Mouse (Mus musculus) urinary bladder, postnatal 4 days (tissue): ENCODE data around the gene Gfod1.

ENCODE experiments used
- DNase-seq, 2 experiments: peaks; one replicate each; pipeline ENCODE4 v3.0.0; 2021 to 2022; ENCODE audit warnings: low spot score in 2 of 2

The Gfod1 gene

GRCm38 (mm10) chr13:43299171-43299570 lies 4.8 kb downstream of the Gfod1 start:
- no peak for DNase-seq

- no peak for DNase-seq
Measured at GRCm38 (mm10) chr13:43297526-43297925, 6.4 kb downstream of the Gfod1 start.

- DNase-seq = no peak
Measured at GRCm38 (mm10) chr13:43296140-43296805, 7.7 kb downstream of the Gfod1 start.

GRCm38 (mm10) chr13:43295684-43296083 lies 8.3 kb downstream of the Gfod1 start:
- DNase-seq = no peak

GRCm38 (mm10) chr13:43294957-43295590 lies 8.9 kb downstream of the Gfod1 start:
- no peak for DNase-seq

- no peak for DNase-seq
Measured at GRCm38 (mm10) chr13:43292892-43293291, 11.1 kb downstream of the Gfod1 start.

DNA sequence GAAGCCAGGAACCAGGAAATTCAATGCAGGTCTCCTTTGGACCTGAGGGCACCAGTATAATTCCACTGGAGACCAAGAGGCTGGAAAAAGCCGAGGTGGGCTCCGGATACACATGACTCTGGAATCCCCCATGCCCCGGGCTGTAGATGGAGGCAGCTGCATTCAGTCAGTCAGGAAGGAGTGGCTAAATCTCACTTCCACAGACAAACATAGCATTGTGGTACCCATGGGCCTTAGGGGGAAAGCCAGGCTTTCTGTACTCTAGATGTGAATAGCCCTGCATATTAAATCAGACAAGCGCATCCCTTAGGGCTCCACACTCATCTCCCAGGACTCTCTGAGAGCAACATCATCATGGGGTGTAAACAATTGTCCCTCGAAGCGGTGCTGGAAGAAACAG lies 14.9 kb downstream of the Gfod1 start:
- DNase-seq = no peak

DNA sequence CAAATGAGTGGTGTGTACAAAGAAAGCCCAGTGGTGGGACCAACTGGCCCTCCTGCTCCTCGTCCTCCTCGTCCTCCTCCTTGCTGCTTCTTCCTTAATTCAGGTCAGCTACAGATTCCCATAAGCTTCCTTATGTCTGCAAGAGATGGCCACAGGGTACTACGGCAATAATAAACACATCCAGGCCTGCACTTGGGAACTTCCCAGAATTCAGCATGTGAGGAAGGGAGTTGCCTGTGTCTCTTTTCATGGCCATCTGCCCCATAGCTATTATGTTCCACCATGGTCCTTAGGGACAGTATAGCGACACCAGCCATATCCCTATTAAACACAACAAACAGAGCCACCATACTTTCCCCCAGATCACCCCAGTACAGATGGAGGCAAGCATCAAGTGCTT lies 15.5 kb downstream of the Gfod1 start:
- no peak for DNase-seq

GRCm38 (mm10) chr13:43288026-43288425 lies 15.9 kb downstream of the Gfod1 start:
- DNase-seq = no peak

- no peak for DNase-seq
Measured at GRCm38 (mm10) chr13:43286836-43287235, 17.1 kb downstream of the Gfod1 start.

GRCm38 (mm10) chr13:43284711-43285151 lies 19.2 kb downstream of the Gfod1 start:
- no peak for DNase-seq

DNA sequence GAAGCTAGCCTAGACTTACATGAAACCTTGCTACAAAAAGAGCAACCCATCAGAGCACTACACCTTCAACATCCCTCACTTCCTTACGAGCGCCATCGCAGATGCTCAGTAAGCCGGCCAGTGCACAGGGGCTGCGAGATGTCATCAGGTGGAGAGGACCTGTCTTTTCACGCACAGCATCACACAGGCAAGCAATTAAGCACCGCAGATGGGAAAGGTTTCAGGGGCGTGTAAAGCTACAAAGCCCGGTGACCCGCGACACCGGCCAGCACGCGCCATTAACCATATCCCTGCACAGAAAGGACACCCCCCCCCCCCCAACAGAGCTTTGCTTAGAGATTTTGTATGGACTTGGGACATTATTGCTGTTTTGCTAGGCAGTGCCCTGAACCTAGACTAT lies 30.1 kb downstream of the Gfod1 start:
- no peak for DNase-seq

DNA sequence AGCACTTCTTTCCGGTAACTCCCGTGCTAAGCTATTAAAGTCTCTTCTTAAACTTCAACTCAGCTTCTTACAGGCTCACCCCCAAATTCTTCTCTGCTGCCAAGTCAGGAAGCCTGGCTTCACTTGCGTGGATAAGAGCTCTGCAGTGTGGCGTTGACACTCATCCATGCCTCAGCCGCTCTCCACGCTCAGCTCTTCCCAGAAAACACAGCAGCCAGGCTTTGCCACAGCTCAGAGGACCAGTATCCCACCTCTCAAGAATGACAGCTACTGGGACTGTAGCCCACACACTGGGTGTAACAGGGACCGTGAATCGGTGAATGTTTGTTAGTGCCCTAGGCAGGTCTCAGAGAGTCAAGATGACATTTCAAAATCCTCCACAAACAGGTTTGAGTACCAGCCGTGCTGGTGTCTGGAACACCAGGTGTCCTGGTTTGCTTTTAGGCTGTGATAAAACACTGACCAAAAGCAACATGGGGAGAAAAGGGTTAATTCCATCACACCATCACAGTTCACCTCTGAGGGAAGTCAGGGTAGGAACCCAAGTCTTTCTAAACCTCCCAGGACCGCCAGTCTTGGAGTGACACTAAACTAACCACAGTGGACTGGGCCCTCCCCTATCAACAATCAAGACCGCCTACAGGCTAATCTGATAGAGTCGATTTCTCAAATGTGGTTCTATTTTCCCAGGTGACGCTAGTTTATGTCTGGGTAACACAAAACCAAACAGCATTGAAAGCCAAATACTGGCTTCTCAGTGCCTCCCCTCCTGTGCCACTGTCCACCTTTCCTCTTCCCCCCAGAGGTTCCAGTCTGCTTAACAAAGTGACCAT lies 31.5 kb downstream of the Gfod1 start:
- DNase-seq = no peak

DNA sequence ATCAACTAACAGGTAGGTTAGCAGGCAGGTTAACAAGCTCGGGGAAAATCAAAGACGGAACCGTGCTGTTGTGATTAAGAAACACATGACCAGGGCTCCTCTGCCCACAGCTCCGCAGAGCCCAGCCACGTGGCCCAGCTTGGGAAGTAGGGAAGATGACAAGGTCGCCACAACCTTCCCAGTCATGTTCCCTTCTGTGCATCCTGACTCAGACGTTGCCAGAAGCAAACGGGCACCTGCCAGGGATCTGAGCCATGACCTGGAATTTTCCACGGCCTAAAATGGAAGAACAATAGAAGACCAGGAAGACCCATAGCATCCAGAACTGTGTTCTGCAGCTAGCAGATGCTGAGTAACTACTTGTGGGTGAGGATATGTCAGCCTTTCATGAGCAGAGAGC lies 32.5 kb downstream of the Gfod1 start:
- no peak for DNase-seq

- DNase-seq = no peak
Measured at GRCm38 (mm10) chr13:43270220-43270597, 33.8 kb downstream of the Gfod1 start.

DNA sequence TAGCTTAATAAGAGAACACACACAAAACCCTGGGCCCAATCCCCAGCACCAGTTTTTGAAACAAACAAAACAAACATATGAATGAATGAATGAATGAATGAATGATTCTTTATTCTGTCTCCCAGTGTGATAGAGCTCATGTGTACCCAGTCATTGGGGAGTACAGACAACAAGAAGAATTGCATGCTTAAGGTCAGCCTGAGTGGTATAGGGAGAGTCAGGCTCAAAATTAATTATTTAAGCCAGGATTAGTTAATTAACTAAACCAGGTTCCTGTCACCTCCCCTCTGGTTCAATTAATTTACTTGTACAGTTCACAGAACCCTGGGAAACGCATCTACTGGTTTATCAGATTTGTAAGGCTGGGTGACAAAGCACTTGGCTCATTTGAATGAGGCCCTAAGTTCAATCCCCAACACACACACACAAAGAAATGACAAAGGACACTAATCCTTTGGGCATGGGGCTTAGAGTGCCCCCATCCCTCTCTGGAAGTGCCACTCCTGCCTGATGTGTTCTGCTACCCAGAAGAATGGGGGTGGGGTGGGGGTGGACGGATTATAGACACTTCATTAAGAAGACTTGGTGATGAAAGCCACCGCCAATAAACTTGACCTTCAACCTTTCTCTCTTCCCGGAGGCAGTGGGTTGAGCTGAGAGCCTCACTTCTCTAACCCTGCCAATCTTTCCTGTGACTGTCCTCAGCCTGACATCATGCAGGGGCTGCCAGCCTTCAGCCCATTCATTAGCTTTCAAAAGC lies 34.3 kb downstream of the Gfod1 start:
- DNase-seq = no peak

DNA sequence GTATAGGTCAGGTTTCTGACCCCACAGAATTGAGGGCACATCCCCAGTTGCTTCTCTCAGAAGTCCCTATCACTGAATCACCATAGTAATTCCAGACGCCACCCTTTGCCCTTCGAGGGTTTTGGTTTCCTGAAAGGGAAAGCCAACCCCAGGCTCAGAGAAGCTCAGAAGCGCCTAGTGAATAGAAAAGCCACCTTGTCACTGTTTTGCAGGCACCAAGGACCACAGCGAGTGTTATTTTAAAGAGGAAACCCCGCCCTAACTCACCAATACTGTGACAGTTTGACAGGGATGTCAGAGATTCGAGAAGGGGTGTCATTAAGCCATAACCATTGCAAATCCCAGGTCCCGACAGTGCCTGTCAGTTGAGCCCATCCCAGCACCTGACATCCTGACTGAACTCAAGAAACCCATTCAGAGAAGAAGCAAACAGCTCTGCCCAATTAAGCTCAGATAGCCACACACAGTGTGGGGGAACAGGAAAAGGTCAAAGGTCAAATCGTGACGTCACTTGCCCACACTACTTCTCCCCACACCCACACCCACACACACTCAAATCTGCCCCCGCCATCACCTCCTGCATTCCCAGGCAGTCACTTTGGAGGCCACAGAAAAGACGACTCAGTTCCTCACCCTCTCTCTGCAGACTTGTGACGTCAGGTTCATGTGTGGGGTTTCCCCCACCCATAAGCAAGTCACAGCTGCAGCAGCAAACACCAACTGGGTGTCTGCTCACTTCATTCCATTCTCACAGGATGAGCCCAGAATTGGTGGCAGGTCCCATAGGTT lies 35.2 kb downstream of the Gfod1 start:
- DNase-seq = no peak

GRCm38 (mm10) chr13:43267902-43268301 lies 36.1 kb downstream of the Gfod1 start:
- no peak for DNase-seq

DNA sequence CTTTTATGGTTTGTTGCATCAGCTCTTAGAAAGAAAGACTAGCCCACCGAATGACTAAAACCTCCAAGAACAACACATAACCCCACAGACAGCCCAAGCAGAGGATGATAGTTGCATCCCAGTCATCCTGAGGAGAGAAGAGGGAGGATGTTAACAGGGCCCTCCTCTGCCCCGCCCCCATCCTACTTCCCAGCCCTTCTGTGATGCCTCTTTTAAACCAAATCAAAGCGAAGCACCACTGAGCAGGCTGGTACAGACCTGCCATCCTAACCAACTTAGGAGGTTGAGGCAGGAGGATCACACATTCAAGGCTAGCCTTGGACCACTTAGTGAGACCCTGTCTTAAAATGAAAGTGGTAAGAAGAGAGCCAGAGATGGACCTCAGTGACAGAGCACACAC lies 36.8 kb downstream of the Gfod1 start:
- no peak for DNase-seq

- no peak for DNase-seq
Measured at GRCm38 (mm10) chr13:43266333-43266732, 37.6 kb downstream of the Gfod1 start.

- no peak for DNase-seq
Measured at GRCm38 (mm10) chr13:43265116-43265515, 38.9 kb downstream of the Gfod1 start.
